Mouse (Mus musculus): Measurements from ENCODE around the gene Rab33b. TPM values are rescaled to one million over a fixed set of nuclear protein-coding genes. Genes with fewer than 3 reads are reported as not detected.

Rab33b gene
- polyA plus RNA-seq (2014; fragmentation: Illumina TruSeq; extraction: RNeasy Lipid Tissue Mini Kit (QIAGEN cat#74804); ENCODE audit: low read depth, low replicate concordance), result 24.6 TPM

GRCm38 (mm10) chr3:51483741-51484359, at the start of gene Rab33b:
Gene Rab33b, plus strand, starts transcription at chr3:51483920.

Other genes starting within 250 kb of the Rab33b start
- gene Elf2, start 143.3 kb upstream of the Rab33b start, polyA plus RNA-seq (2014; fragmentation: Illumina TruSeq; extraction: RNeasy Lipid Tissue Mini Kit (QIAGEN cat#74804); ENCODE audit: low read depth, low replicate concordance), result 27.5 TPM
- gene Mgarp, start 87.2 kb upstream of the Rab33b start, polyA plus RNA-seq (2014; fragmentation: Illumina TruSeq; extraction: RNeasy Lipid Tissue Mini Kit (QIAGEN cat#74804); ENCODE audit: low read depth, low replicate concordance), result not detected
- 729 TPM for gene Ndufc1, start 74.9 kb upstream of the Rab33b start, polyA plus RNA-seq (2014; fragmentation: Illumina TruSeq; extraction: RNeasy Lipid Tissue Mini Kit (QIAGEN cat#74804); ENCODE audit: low read depth, low replicate concordance)
- 103 TPM for gene Naa15, start 68.8 kb upstream of the Rab33b start, polyA plus RNA-seq (2014; fragmentation: Illumina TruSeq; extraction: RNeasy Lipid Tissue Mini Kit (QIAGEN cat#74804); ENCODE audit: low read depth, low replicate concordance)
- 18.8 TPM for gene Setd7, start 77.0 kb downstream of the Rab33b start, polyA plus RNA-seq (2014; fragmentation: Illumina TruSeq; extraction: RNeasy Lipid Tissue Mini Kit (QIAGEN cat#74804); ENCODE audit: low read depth, low replicate concordance)
- gene Mgst2, start 176.4 kb downstream of the Rab33b start, polyA plus RNA-seq (2014; fragmentation: Illumina TruSeq; extraction: RNeasy Lipid Tissue Mini Kit (QIAGEN cat#74804); ENCODE audit: low read depth, low replicate concordance), result 0.65 TPM

Data from kidney, adult 10 weeks (tissue).